27 mouse cellular contexts compared by ENCODE assay signal in the genomic region with DNA sequence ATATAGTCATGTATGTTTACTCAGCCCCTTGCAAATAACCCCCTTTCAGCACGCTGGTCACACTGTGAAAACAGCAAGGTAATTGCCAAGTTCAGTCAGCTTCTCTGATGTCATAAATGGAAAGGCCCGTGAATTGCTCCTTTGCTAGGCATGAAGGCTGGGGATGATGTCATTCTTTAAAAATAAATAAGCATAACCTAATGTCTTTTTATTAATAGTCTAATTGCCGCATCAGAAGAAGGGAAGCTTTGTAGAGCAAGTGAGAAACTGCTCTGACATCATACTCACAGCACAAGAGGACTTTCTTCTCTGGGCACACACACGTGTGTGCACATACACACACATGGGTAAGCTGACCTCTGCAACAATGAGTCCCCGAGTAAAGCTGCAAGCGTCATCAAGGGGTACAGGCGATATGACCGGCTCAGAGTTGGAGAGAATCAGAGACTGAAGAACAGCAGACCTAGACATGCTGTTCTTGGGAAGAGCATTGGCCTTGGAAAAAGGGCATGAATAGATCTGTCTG.
DNase-seq lines count a peak whose midpoint lies in the region; ATAC-seq lines count a peak whose summit lies in the region.
"Had no signal": no experiment of that assay in that cellular context is flagged by ENCODE, and none has a peak within 500 bp of the region (broad histone marks: within the 10 kb centered on the region; RNA-seq: fewer than 3 reads in every experiment).

No protein-coding gene starts in this region.

- H3K9me3 ChIP-seq in forebrain, embryonic 14.5 days (replicated peaks; ENCODE audit: control insufficient read depth, low read length), result no peaks in the 10 kb centered on the region
- H3K9me3 ChIP-seq in forebrain, embryonic 10.5 days, result no peaks in the 10 kb centered on the region
- no peaks in the 10 kb centered on the region for H3K9me3 ChIP-seq in heart, embryonic 16.5 days (replicated peaks; ENCODE audit: control insufficient read depth, low read length)
- H3K9me3 ChIP-seq in limb, embryonic 12.5 days, result no peaks in the 10 kb centered on the region
- no peaks in the 10 kb centered on the region for H3K9me3 ChIP-seq in limb, embryonic 10.5 days (replicated peaks)
- H3K9me3 ChIP-seq: embryonic facial prominence, embryonic 13.5 days; embryonic facial prominence, embryonic 15.5 days; forebrain, embryonic 13.5 days; G1E had no signal

- no peak overlapping the region for H3K9ac ChIP-seq in forebrain, embryonic 14.5 days (ENCODE audit: low read length)
- no peak overlapping the region for H3K9ac ChIP-seq in heart, embryonic 16.5 days (ENCODE audit: low read length)
- H3K9ac ChIP-seq in limb, embryonic 12.5 days (replicated peaks), result no peak overlapping the region
- H3K9ac ChIP-seq: embryonic facial prominence, embryonic 13.5 days; embryonic facial prominence, embryonic 15.5 days; forebrain, embryonic 13.5 days had no signal

- intact Hi-C loops in heart, postnatal 14 days (cut with DNase I), result no loop called here

- H3K4me3 ChIP-seq in forebrain, embryonic 14.5 days (ENCODE audit: low read depth, low read length), result no peak overlapping the region
- H3K4me3 ChIP-seq in forebrain, embryonic 10.5 days, result no peak overlapping the region
- no peak overlapping the region for H3K4me3 ChIP-seq in heart, embryonic 16.5 days (ENCODE audit: low read length)
- no peak overlapping the region for H3K4me3 ChIP-seq in limb, embryonic 12.5 days (replicated peaks)
- H3K4me3 ChIP-seq in limb, embryonic 10.5 days, result no peak overlapping the region
- H3K4me3 ChIP-seq: embryonic facial prominence, embryonic 13.5 days; embryonic facial prominence, embryonic 15.5 days; erythroblast, embryonic 14.5 days; forebrain, embryonic 13.5 days had no signal

- no peaks in the 10 kb centered on the region for H3K27me3 ChIP-seq in forebrain, embryonic 14.5 days (replicated peaks; ENCODE audit: control insufficient read depth, insufficient read depth, low read length)
- peaks cover 25% of the 10 kb centered on the region for H3K27me3 ChIP-seq in forebrain, embryonic 10.5 days (ENCODE audit: poor library complexity, severe bottlenecking)
- H3K27me3 ChIP-seq in heart, embryonic 16.5 days (ENCODE audit: control insufficient read depth, insufficient read depth, low read length), result no peaks in the 10 kb centered on the region
- peaks cover 10% of the 10 kb centered on the region; the same call in 1 of the 2 replicates for H3K27me3 ChIP-seq in limb, embryonic 12.5 days
- no peaks in the 10 kb centered on the region for H3K27me3 ChIP-seq in limb, embryonic 10.5 days (ENCODE audit: low read depth, poor library complexity, severe bottlenecking)
- H3K27me3 ChIP-seq: CH12.LX; embryonic facial prominence, embryonic 13.5 days; forebrain, embryonic 13.5 days had no signal

- ATAC-seq in forebrain, embryonic 14.5 days, result no peak
- ATAC-seq in heart, embryonic 16.5 days (replicated peaks; ENCODE audit: extremely low read depth, insufficient read depth, low FRiP score), result peak; percentile 55; the same call in 1 of the 2 replicates
- ATAC-seq in limb, embryonic 12.5 days (ENCODE audit: insufficient number of reproducible peaks, insufficient read depth, low FRiP score, low TSS enrichment, low read depth), result 0 out of 2 replicates have a peak, but pooled peaks have one; percentile 63
- ATAC-seq: activated CD4-positive, CD25-positive, alpha-beta regulatory T cell, adult 4 months; CD4-positive, CD25-positive, alpha-beta regulatory T cell, adult 4 months; forebrain, embryonic 13.5 days; forebrain, embryonic 16.5 days; Patski had no signal

- no peak overlapping the region for H3K4me2 ChIP-seq in forebrain, embryonic 14.5 days (ENCODE audit: low read length)
- no peak overlapping the region for H3K4me2 ChIP-seq in heart, embryonic 16.5 days (ENCODE audit: low read depth, low read length)
- H3K4me2 ChIP-seq in limb, embryonic 12.5 days, result no peak overlapping the region
- H3K4me2 ChIP-seq: embryonic facial prominence, embryonic 13.5 days; embryonic facial prominence, embryonic 15.5 days; forebrain, embryonic 13.5 days had no signal

- WGBS in forebrain, embryonic 14.5 days, result 66% methylated on average over 8 of the region's 8 CpGs
- WGBS in forebrain, embryonic 10.5 days, result 92% methylated on average over 8 of the region's 8 CpGs
- 64% methylated on average over 8 of the region's 8 CpGs for WGBS in heart, embryonic 16.5 days
- 77% methylated on average over 8 of the region's 8 CpGs for WGBS in limb, embryonic 12.5 days
- WGBS in limb, embryonic 10.5 days, result 88% methylated on average over 8 of the region's 8 CpGs

- no peaks in the 10 kb centered on the region for H3K4me1 ChIP-seq in forebrain, embryonic 14.5 days (ENCODE audit: control insufficient read depth, insufficient read depth, low read length)
- no peaks in the 10 kb centered on the region for H3K4me1 ChIP-seq in forebrain, embryonic 10.5 days
- H3K4me1 ChIP-seq in heart, embryonic 16.5 days (ENCODE audit: control insufficient read depth, insufficient read depth, low read length), result peaks cover 5% of the 10 kb centered on the region; the same call in 1 of the 2 replicates
- peaks cover 3% of the 10 kb centered on the region for H3K4me1 ChIP-seq in limb, embryonic 12.5 days (replicated peaks)
- H3K4me1 ChIP-seq in limb, embryonic 10.5 days, result peaks cover 12% of the 10 kb centered on the region; the same call in 1 of the 2 replicates
- H3K4me1 ChIP-seq: embryonic facial prominence, embryonic 13.5 days; embryonic facial prominence, embryonic 15.5 days had no signal

- peak; percentile 10 for DNase-seq in forebrain, embryonic 14.5 days (ENCODE audit: low spot score)
- no peak for DNase-seq in forebrain, embryonic 10.5 days (ENCODE audit: extremely low spot score, low spot score)
- no peak for DNase-seq in heart, postnatal 14 days
- no peak for DNase-seq in limb, embryonic 10.5 days (ENCODE audit: low spot score)
- no peak for DNase-seq in cerebellum, adult 18-20 months
- DNase-seq: adrenal gland, adult 8-10 months; adrenal gland, postnatal 14 days; adrenal gland, postnatal 36 days; B cell, adult 2 months; cerebellum, adult 11-12 months; cerebellum, adult 8-10 months; cerebellum, adult 9-11 months; cerebellum, postnatal 14 days; cerebellum, postnatal 36 days; embryo, embryonic 11 days had no signal

- no peak overlapping the region for H3K27ac ChIP-seq in forebrain, embryonic 14.5 days (ENCODE audit: low read depth, low read length)
- no peak overlapping the region for H3K27ac ChIP-seq in forebrain, embryonic 10.5 days
- H3K27ac ChIP-seq in heart, embryonic 16.5 days (ENCODE audit: low read length), result no peak overlapping the region
- H3K27ac ChIP-seq in limb, embryonic 12.5 days, result peak overlapping the region; percentile 25; the same call in 1 of the 2 replicates
- H3K27ac ChIP-seq in limb, embryonic 10.5 days, result no peak overlapping the region
- H3K27ac ChIP-seq: embryonic facial prominence, embryonic 13.5 days; embryonic facial prominence, embryonic 15.5 days; forebrain, embryonic 13.5 days had no signal

- no peaks in the 10 kb centered on the region for H3K36me3 ChIP-seq in forebrain, embryonic 14.5 days (ENCODE audit: control insufficient read depth, insufficient read depth, low read length)
- H3K36me3 ChIP-seq in forebrain, embryonic 10.5 days (replicated peaks), result no peaks in the 10 kb centered on the region
- H3K36me3 ChIP-seq in heart, embryonic 16.5 days (ENCODE audit: control insufficient read depth, insufficient read depth), result no peaks in the 10 kb centered on the region
- H3K36me3 ChIP-seq in limb, embryonic 12.5 days, result no peaks in the 10 kb centered on the region
- H3K36me3 ChIP-seq in limb, embryonic 10.5 days, result no peaks in the 10 kb centered on the region
- H3K36me3 ChIP-seq: embryonic facial prominence, embryonic 13.5 days; embryonic facial prominence, embryonic 15.5 days; G1E had no signal
